Mouse (Mus musculus): ENCODE measurements around the gene Vgll4.

- TF ChIP-seq EP300 (IDR thresholded peaks at IDR 0.05; ENCODE audit: low read depth), result no peak
- no peak for TF ChIP-seq CTCF (IDR thresholded peaks at IDR 0.05; ENCODE audit: low read depth)
Observed at GRCm38 (mm10) chr6:114996910-114997309, 27.1 kb upstream of the Vgll4 start.

All from liver, embryonic 14.5 days (tissue).